In genomic region chr14:54117607-54118006, GRCm38 (mm10) we compare ENCODE assay signal across 5 mouse cellular contexts.
DNase-seq lines count a peak whose midpoint lies in the region; TF ChIP-seq lines count a peak whose summit lies in the region.
"Not testable (repeated sequence)": the region's sequence is repeated elsewhere in the genome, so short reads cannot be mapped to it uniquely, and the experiment has no call there.

No protein-coding gene starts in this region.

- TF ChIP-seq POLR2A in ES-Bruce4 (IDR thresholded peaks at IDR 0.05; ENCODE audit: insufficient read depth, low read length), result not testable (repeated sequence)

- not testable (repeated sequence) for H3K36me3 ChIP-seq in ES-Bruce4 (ENCODE audit: control insufficient read depth, insufficient read depth, low read length, poor library complexity, severe bottlenecking); ES-E14 (ENCODE audit: control insufficient read depth, insufficient read depth, low read length, poor library complexity, severe bottlenecking)

- in situ Hi-C loops in ES-E14 (cut with MboI; ENCODE audit: low sequenced_read_pairs in 2 of 2, unreplicated experiment in 2 of 2), result not testable (repeated sequence)

- H3K27me3 ChIP-seq in ES-Bruce4 (ENCODE audit: control insufficient read depth, insufficient read depth, low read length, poor library complexity, severe bottlenecking), result not testable (repeated sequence)

- not testable (repeated sequence) for TF ChIP-seq EP300 in ES-Bruce4 (IDR thresholded peaks at IDR 0.05; ENCODE audit: insufficient read depth, low read depth, low read length)

- peaks cover 28% of the 10 kb centered on the region for H3K9me3 ChIP-seq in ES-Bruce4 (replicated peaks; ENCODE audit: control insufficient read depth, insufficient read depth, low read length, poor library complexity, severe bottlenecking)
- not testable (repeated sequence) for H3K9me3 ChIP-seq in ES-E14 (ENCODE audit: control insufficient read depth, insufficient read depth, low read depth, low read length)

- H3K9ac ChIP-seq in ES-Bruce4 (ENCODE audit: low read depth, poor library complexity, severe bottlenecking); ES-E14 (ENCODE audit: insufficient read depth, low read depth, low read length, poor library complexity, severe bottlenecking): not testable (repeated sequence)

- H3K27ac ChIP-seq in ES-Bruce4 (ENCODE audit: insufficient read depth, low read length) (0 out of 2 replicates have a peak overlapping the region, but pooled peaks have one; percentile 40), ES-E14 (ENCODE audit: insufficient read depth, low read depth, low read length, poor library complexity, severe bottlenecking) (peak overlapping the region; percentile 71; the same call in 1 of the 2 replicates)

- TF ChIP-seq CTCF in ES-Bruce4 (IDR thresholded peaks at IDR 0.05; ENCODE audit: low read depth, low read length), result not testable (repeated sequence)

- not testable (repeated sequence) for H3K4me3 ChIP-seq in ES-Bruce4 (ENCODE audit: low read depth, low read length); ES-E14 (ENCODE audit: insufficient read depth in 1 of 2, low read depth in 1 of 2, low read length in 2 of 2, poor library complexity in 1 of 2, severe bottlenecking in 1 of 2)

- DNase-seq in 416B (ENCODE audit: low read depth) (peak; percentile 26), R1 (ENCODE audit: low read depth, low spot score) (peak; percentile 83)
- DNase-seq in ES-E14 (ENCODE audit: low read depth, low spot score), result not testable (repeated sequence)
- DNase-seq in heart, adult 11 months, result peak; percentile 4

- not testable (repeated sequence) for H3K4me1 ChIP-seq in ES-Bruce4 (ENCODE audit: control insufficient read depth, insufficient read depth, low read length); ES-E14 (ENCODE audit: control insufficient read depth in 2 of 2, insufficient read depth in 2 of 2, low read length in 2 of 2, poor library complexity in 1 of 2)

TF ChIP-seq in ES-E14, 5 proteins besides CTCF, POLR2A, EP300 and RAD21:
- peak; percentile 91 for TF ChIP-seq MAFK (IDR thresholded peaks at IDR 0.05; ENCODE audit: insufficient read depth, low read depth, low read length)
